Mouse (Mus musculus) CD4-positive, CD25-positive, alpha-beta regulatory T cell, adult 9 weeks (primary cell): ENCODE measurements around the gene Npm3. TPM values are rescaled to one million over a fixed set of nuclear protein-coding genes. Genes with fewer than 3 reads are reported as not detected.

Source experiments
- polyA plus RNA-seq: library from polyadenylated mRNA; unstranded; fragments of 100-300 nt; shearing (Covaris generic); gene quantifications from one replicate; pipeline ENCODE4 v1.2.1, GENCODE M21; 2017

Npm3 gene
- 52.0 TPM for polyA plus RNA-seq

DNA sequence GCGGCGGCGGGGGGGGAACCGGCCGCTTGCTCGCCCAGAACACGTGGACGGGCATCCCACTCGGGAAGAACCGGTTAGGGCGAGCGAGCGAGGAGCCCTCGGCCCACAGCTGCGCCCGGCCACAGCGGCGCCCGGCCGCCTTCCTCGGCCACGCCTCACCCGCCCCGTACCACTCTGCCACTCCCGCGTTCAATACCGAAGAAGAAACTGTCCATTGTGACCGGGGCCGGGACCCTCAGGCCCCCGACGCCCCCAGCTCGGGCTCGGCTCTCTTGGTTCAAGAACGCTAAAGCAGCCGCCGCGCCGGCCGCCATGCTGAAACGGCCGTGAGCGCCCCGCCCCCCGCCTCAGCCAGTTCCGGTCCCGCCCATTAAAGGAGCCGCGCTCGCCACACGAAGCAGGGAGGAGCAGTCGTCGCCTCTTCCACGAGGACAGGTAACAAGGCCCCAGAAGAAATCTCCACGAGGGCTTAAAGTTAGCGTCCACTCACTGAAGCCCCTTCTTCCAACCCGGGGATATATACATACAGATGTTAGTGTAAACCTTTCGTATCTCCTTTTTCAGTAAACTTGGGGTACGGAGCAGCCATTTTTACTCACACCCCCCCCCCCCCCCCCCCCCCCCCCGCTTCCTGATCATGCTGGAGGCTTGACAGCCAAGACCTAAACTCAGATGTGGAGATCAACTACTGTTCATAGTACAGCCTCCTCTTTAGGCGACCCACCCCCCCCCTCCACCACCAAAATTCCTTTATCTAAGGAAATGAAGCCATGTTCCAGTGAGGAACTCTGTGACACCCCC is at the start of gene Npm3:
Gene Npm3 (minus strand): TSS at position 349 of the 801 bp plus-strand sequence.

DNA sequence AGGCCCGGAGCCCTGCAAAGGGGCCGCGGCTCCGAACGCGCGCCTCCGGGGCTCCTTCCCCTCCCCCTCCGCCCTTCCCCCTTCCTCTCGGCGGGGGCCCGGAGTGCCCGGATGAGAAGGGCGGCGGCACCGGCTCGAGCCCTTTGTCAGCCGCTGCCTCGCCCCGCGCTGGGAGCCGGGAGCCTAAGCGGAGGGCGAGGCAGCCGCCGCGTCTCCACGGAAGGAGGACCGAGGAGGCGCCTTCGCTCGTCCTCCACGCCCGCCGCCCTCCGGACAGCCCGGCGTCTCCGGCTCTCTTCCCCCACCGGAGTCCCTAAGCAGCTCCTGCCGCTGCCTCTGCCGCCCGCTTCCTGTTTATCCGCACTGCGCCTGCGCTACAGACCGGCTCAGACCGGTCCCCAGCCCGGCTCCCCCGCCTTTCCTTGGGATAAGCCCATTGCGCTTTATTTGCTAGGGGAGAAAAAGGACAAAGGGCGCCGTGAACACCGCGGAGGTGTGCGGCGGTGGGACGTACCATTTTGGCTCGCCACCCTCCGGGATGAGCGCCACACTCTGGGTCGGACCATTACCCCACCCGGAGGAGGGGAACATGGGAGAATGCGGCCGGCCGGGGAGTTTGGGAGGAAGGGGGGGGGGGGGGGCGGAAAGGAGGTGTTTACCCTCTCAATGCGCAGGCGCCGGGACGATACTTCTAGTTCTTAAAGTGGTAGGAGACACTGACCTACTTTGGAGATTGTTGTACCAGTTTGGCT is 34.0 kb upstream of the Npm3 start, which contains the start of gene Mgea5:
Gene Mgea5 (minus strand): TSS at position 657 of the 752 bp plus-strand sequence.

GRCm38 (mm10) chr19:45742218-45742983 is 7.0 kb downstream of the Npm3 start, which contains the start of gene Fgf8:
Gene Fgf8 (minus strand): TSS chr19:45742915.

Other genes starting within 250 kb of the Npm3 start
- gene Poll, start 189.1 kb downstream of the Npm3 start, polyA plus RNA-seq = 17.6 TPM
- 62.6 TPM for gene Gm17018, start 189.0 kb downstream of the Npm3 start, polyA plus RNA-seq
- gene Fbxw4, start 89.3 kb downstream of the Npm3 start, polyA plus RNA-seq = 12.0 TPM
- gene Fgf8, start 6.7 kb downstream of the Npm3 start, polyA plus RNA-seq = not detected
- gene Mgea5, start 34.2 kb upstream of the Npm3 start, polyA plus RNA-seq = 99.1 TPM
- gene Kcnip2, start 66.5 kb upstream of the Npm3 start, polyA plus RNA-seq = 11.4 TPM
- 17.1 TPM for gene Armh3, start 248.9 kb upstream of the Npm3 start, polyA plus RNA-seq